Comparison of ENCODE assay signal across 8 mouse cellular contexts in genomic region chr6:8957529-8957887, GRCm38 (mm10). TPM values are rescaled to one million over a fixed set of nuclear protein-coding genes. Genes with fewer than 3 reads are reported as not detected.
DNase-seq lines count a peak whose midpoint lies in the region; ATAC-seq and TF ChIP-seq lines count a peak whose summit lies in the region.

No protein-coding gene starts in this region.

- no peak for DNase-seq in lung, adult 18-20 months
- peak; percentile 2 for DNase-seq in c-Kit-positive CD71-positive TER-119-negative erythroid progenitor cells, embryonic 14.5 days (ENCODE audit: low read depth)
- DNase-seq in heart, postnatal 4 days: peak; percentile 51
- DNase-seq in limb, embryonic 14.5 days (ENCODE audit: low spot score): peak; percentile 73
- peak; percentile 59 for DNase-seq in retina, postnatal 1 day
- no peak for DNase-seq in frontal cortex, postnatal 10 days (ENCODE audit: low spot score in 2 of 2)
- no peak for DNase-seq in layer of hippocampus, adult 18-20 months (ENCODE audit: low spot score in 2 of 2)

- WGBS in lung, embryonic 16.5 days: under 1% methylated on average over 15 of the region's 15 CpGs
- WGBS in limb, embryonic 14.5 days: under 1% methylated on average over 15 of the region's 15 CpGs

- no peak overlapping the region for H3K27ac ChIP-seq in lung, embryonic 16.5 days (ENCODE audit: low read length)
- no peak overlapping the region for H3K27ac ChIP-seq in limb, embryonic 14.5 days (replicated peaks; ENCODE audit: low read depth, low read length)

- H3K9me3 ChIP-seq in lung, embryonic 16.5 days (ENCODE audit: control insufficient read depth, low read length): no peaks in the 10 kb centered on the region
- no peaks in the 10 kb centered on the region for H3K9me3 ChIP-seq in limb, embryonic 14.5 days (ENCODE audit: control insufficient read depth, low read length)

- no peak overlapping the region for H3K9ac ChIP-seq in lung, embryonic 16.5 days (ENCODE audit: low read length)
- no peak overlapping the region for H3K9ac ChIP-seq in limb, embryonic 14.5 days (ENCODE audit: low read depth, low read length, severe bottlenecking)

- H3K4me3 ChIP-seq in lung, embryonic 16.5 days (ENCODE audit: low read length): no peak overlapping the region
- no peak overlapping the region for H3K4me3 ChIP-seq in limb, embryonic 14.5 days (replicated peaks; ENCODE audit: low read length)

- ATAC-seq in lung, embryonic 16.5 days (ENCODE audit: low read depth): peak; percentile 66; the same call in 1 of the 2 replicates
- peak; percentile 50; the same call in 1 of the 2 replicates for ATAC-seq in limb, embryonic 14.5 days (ENCODE audit: low FRiP score, low read depth)

- peaks cover 57% of the 10 kb centered on the region for H3K27me3 ChIP-seq in lung, embryonic 16.5 days (ENCODE audit: control insufficient read depth, insufficient read depth, low read depth, low read length)
- peaks cover 64% of the 10 kb centered on the region for H3K27me3 ChIP-seq in limb, embryonic 14.5 days (ENCODE audit: control insufficient read depth, insufficient read depth, low read length)

- no peaks in the 10 kb centered on the region for H3K36me3 ChIP-seq in lung, embryonic 16.5 days (ENCODE audit: control insufficient read depth, insufficient read depth, low read length)
- H3K36me3 ChIP-seq in limb, embryonic 14.5 days (ENCODE audit: control insufficient read depth, insufficient read depth, low read length): no peaks in the 10 kb centered on the region

- no peak for TF ChIP-seq POLR2A in limb, embryonic 14.5 days (IDR thresholded peaks at IDR 0.05; ENCODE audit: borderline replicate concordance, extremely low read depth, insufficient read depth, insufficient read length)

- H3K4me1 ChIP-seq in lung, embryonic 16.5 days (replicated peaks; ENCODE audit: control insufficient read depth, insufficient read depth, low read length): no peaks in the 10 kb centered on the region
- H3K4me1 ChIP-seq in limb, embryonic 14.5 days (ENCODE audit: control insufficient read depth, insufficient read depth, low read length): no peaks in the 10 kb centered on the region

- no peak overlapping the region for H3K4me2 ChIP-seq in lung, embryonic 16.5 days (ENCODE audit: low read depth, low read length)
- no peak overlapping the region; the same call in 1 of the 2 replicates for H3K4me2 ChIP-seq in limb, embryonic 14.5 days (replicated peaks; ENCODE audit: low read depth, low read length, severe bottlenecking)

RNA-seq across cellular contexts. Expression of gene Nxph1, which starts 9.3 kb away (rescaled TPM):
- polyA plus RNA-seq in lung, embryonic 16.5 days (2015; fragmentation: Nextera tagmentation; extraction: Ambion mirVana): 0.19 and 0.41 TPM in 2 replicates
- under 1 TPM in 1 of 2 experiments, not detected in 1; 0.10 TPM for total RNA-seq in heart, postnatal 4 days (2021)
- 1.4 and 1.8 TPM in 2 replicates for polyA plus RNA-seq in limb, embryonic 14.5 days (2012; rRNA removed)
- polyA plus RNA-seq in limb, embryonic 14.5 days (2014; fragmentation: Nextera tagmentation; extraction: Ambion mirVana): 1.7 and 2.0 TPM in 2 replicates
- 10 to 100 TPM; 35.1 TPM for total RNA-seq in layer of hippocampus, adult 18-20 months (2021)

Comparison
In these comparisons a context has a peak if more than half of its experiments do, and no peak if none do; other contexts are left out.
1. DNase-seq: peak in c-Kit-positive CD71-positive TER-119-negative erythroid progenitor cells, embryonic 14.5 days (single experiment), heart, postnatal 4 days (single experiment), limb, embryonic 14.5 days (single experiment) and retina, postnatal 1 day (single experiment); none in lung, adult 18-20 months (0 of 2), frontal cortex, postnatal 10 days (0 of 2) and layer of hippocampus, adult 18-20 months (0 of 2).
2. RNA of gene Nxph1, which starts 9.3 kb away (total RNA-seq): 35.1 TPM in layer of hippocampus, adult 18-20 months; 0.10 TPM in heart, postnatal 4 days; every median in the first group is over 10 times any median in the second.